Comparison of ENCODE assay signal across 26 mouse cellular contexts in the genomic region with DNA sequence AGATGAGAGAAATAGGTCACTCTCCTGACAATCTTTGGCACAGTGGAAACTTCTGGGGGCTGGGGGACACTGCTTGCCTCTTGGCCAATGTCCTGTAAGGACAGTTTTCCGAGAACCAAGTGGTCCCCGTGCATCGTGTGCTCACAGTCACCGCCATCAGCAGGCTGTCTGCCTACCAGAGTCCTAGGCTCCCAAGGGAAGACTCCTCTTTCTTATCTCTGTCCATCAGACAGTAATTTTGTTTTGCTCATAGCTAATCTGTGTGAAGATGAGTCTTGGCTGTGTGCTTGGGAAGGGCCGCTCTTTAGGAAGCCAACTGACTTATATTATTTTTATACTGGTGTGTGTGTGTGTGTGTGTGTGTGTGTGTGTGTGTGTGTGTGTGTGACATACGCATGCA. TPM values are rescaled to one million over a fixed set of nuclear protein-coding genes. Genes with fewer than 3 reads are reported as not detected.
DNase-seq lines count a peak whose midpoint lies in the region; ATAC-seq and TF ChIP-seq lines count a peak whose summit lies in the region.
"Had no signal": no experiment of that assay in that cellular context is flagged by ENCODE, and none has a peak within 500 bp of the region (broad histone marks: within the 10 kb centered on the region; RNA-seq: fewer than 3 reads in every experiment).

No protein-coding gene starts in this region.

- H3K27me3 ChIP-seq in liver, embryonic 11.5 days (replicated peaks; ENCODE audit: control insufficient read depth, insufficient read depth, low read length), result no peaks in the 10 kb centered on the region
- no peaks in the 10 kb centered on the region for H3K27me3 ChIP-seq in liver, embryonic 16.5 days (ENCODE audit: control insufficient read depth, insufficient read depth, low read depth, low read length)
- H3K27me3 ChIP-seq: CH12.LX; forebrain, embryonic 13.5 days; hindbrain, embryonic 12.5 days; megakaryocyte, embryonic 14.5 days; midbrain, embryonic 15.5 days had no signal

- no peak for DNase-seq in gastrocnemius, adult 2 months
- no peak for DNase-seq in gastrocnemius, adult 8-10 months (ENCODE audit: low spot score in 2 of 2)
- no peak for DNase-seq in liver, embryonic 11.5 days (ENCODE audit: low spot score)
- DNase-seq in liver, result no peak
- DNase-seq in c-Kit-positive CD71-positive TER-119-positive erythroid progenitor cells, embryonic 14.5 days (ENCODE audit: low spot score), result no peak
- DNase-seq in thymus, postnatal 10 days (ENCODE audit: low spot score in 2 of 2), result no peak
- DNase-seq: cerebellum, adult 9-11 months; gastrocnemius, postnatal 36 days; heart, postnatal 10 days; kidney, postnatal 14 days; layer of hippocampus, postnatal 36 days; lung, postnatal 14 days; right cerebral cortex, postnatal 14 days; spleen, adult 18-20 months; thymus, postnatal 14 days had no signal

- ATAC-seq in liver, embryonic 11.5 days (replicated peaks; ENCODE audit: low FRiP score), result 0 out of 2 replicates have a peak, but pooled peaks have one; percentile 32
- ATAC-seq in common myeloid progenitor, adult 5-6 weeks (replicated peaks; ENCODE audit: low read depth, poor library complexity, severe bottlenecking), result 0 out of 2 replicates have a peak, but pooled peaks have one; percentile 9
- 0 out of 2 replicates have a peak, but pooled peaks have one; percentile 13 for ATAC-seq in liver, embryonic 16.5 days (ENCODE audit: low read depth)
- ATAC-seq: intestine, postnatal 0 days; midbrain, embryonic 15.5 days had no signal

- H3K27ac ChIP-seq in gastrocnemius, adult 2 months, result peak overlapping the region; percentile 55
- H3K27ac ChIP-seq in liver, embryonic 11.5 days (ENCODE audit: low read depth, low read length), result no peak overlapping the region
- H3K27ac ChIP-seq in liver, embryonic 16.5 days (ENCODE audit: low read length), result no peak overlapping the region
- H3K27ac ChIP-seq: heart, embryonic 10.5 days; hindbrain, embryonic 12.5 days; layer of hippocampus, adult 2 months; midbrain, embryonic 15.5 days had no signal

- H3K9me3 ChIP-seq in liver, embryonic 11.5 days (ENCODE audit: control insufficient read depth, low read length), result no peaks in the 10 kb centered on the region
- H3K9me3 ChIP-seq in liver, embryonic 16.5 days (replicated peaks; ENCODE audit: control insufficient read depth, low read length), result no peaks in the 10 kb centered on the region
- H3K9me3 ChIP-seq: forebrain, embryonic 13.5 days; heart, embryonic 10.5 days; hindbrain, embryonic 12.5 days; megakaryocyte, embryonic 14.5 days; midbrain, embryonic 15.5 days had no signal

- TF ChIP-seq CTCF in gastrocnemius, adult 2 months (IDR thresholded peaks at IDR 0.05), result no peak

- 81% methylated on average over 6 of the region's 6 CpGs for WGBS in liver, embryonic 11.5 days
- WGBS in liver, embryonic 16.5 days (ENCODE audit: insufficient replicate concordance), result 52% methylated on average over 6 of the region's 6 CpGs

- intact Hi-C loops in gastrocnemius, adult 2 months (cut with DNase I), result no loop called here

- H3K4me1 ChIP-seq in liver, embryonic 11.5 days (replicated peaks; ENCODE audit: control insufficient read depth, insufficient read depth, low read length), result peaks cover 16% of the 10 kb centered on the region
- peaks cover 12% of the 10 kb centered on the region for H3K4me1 ChIP-seq in liver, embryonic 16.5 days (ENCODE audit: control insufficient read depth, low read depth, low read length)

- peaks cover 5% of the 10 kb centered on the region for H3K36me3 ChIP-seq in liver, embryonic 11.5 days (ENCODE audit: control insufficient read depth, insufficient read depth, low read length)
- H3K36me3 ChIP-seq in liver, embryonic 16.5 days (ENCODE audit: control insufficient read depth, insufficient read depth), result peaks cover 4% of the 10 kb centered on the region; the same call in 1 of the 2 replicates
- H3K36me3 ChIP-seq: midbrain, embryonic 15.5 days had no signal

- no peak overlapping the region for H3K9ac ChIP-seq in liver, embryonic 11.5 days (ENCODE audit: low read depth, low read length)
- H3K9ac ChIP-seq in liver, embryonic 16.5 days (ENCODE audit: low read depth, low read length), result no peak overlapping the region
- H3K9ac ChIP-seq: forebrain, embryonic 13.5 days; hindbrain, embryonic 12.5 days; midbrain, embryonic 15.5 days had no signal

- no peak overlapping the region for H3K4me3 ChIP-seq in gastrocnemius, adult 2 months
- no peak overlapping the region for H3K4me3 ChIP-seq in liver, embryonic 11.5 days (ENCODE audit: low read depth, low read length)
- H3K4me3 ChIP-seq in liver, embryonic 16.5 days (ENCODE audit: low read depth, low read length), result no peak overlapping the region
- H3K4me3 ChIP-seq: forebrain, embryonic 13.5 days; heart, embryonic 10.5 days; hindbrain, embryonic 12.5 days; layer of hippocampus, adult 2 months; megakaryocyte, embryonic 14.5 days; midbrain, embryonic 15.5 days; myocyte had no signal

- H3K4me2 ChIP-seq in liver, embryonic 11.5 days, result no peak overlapping the region
- no peak overlapping the region for H3K4me2 ChIP-seq in liver, embryonic 16.5 days (ENCODE audit: low read depth, low read length)
- H3K4me2 ChIP-seq: forebrain, embryonic 13.5 days; hindbrain, embryonic 12.5 days; midbrain, embryonic 15.5 days had no signal

RNA-seq across cellular contexts. Expression of gene Sept11, which starts 52.3 kb away (rescaled TPM):
- total RNA-seq in gastrocnemius, adult 2 months (2021), result 10 to 100 TPM; 85.1 to 87.6 TPM
- total RNA-seq in gastrocnemius, adult 8-10 months (2022), result 100 to 1,000 TPM in 1 of 4 experiments, 10 to 100 TPM in 3; 91.3 to 100 (median 94.8) TPM
- polyA plus RNA-seq in liver, embryonic 11.5 days (2014; fragmentation: Nextera tagmentation; extraction: Ambion mirVana), result 89.0 and 95.1 TPM in 2 replicates
- 66.4 and 67.9 TPM in 2 replicates for total RNA-seq in common myeloid progenitor, adult 5-6 weeks (2017)
- polyA plus RNA-seq in liver, embryonic 16.5 days (2015; fragmentation: Nextera tagmentation; extraction: Ambion mirVana), result 20.4 and 21.4 TPM in 2 replicates
